Mouse (Mus musculus) cerebellum, adult 18-20 months (tissue): ENCODE data around the gene Ppif.

Source experiments
- DNase-seq, 2 experiments: peaks; one replicate each; pipeline ENCODE4 v3.0.0; 2021

Gene Ppif

GRCm38 (mm10) chr14:25693888-25694568 lies at the start of gene Ppif:
Ppif (plus strand) TSS chr14:25694154.
- peak; percentile 93 to 99 for DNase-seq

- DNase-seq = no peak
Observed at GRCm38 (mm10) chr14:25645717-25646116, 48.2 kb upstream of the Ppif start.

DNA sequence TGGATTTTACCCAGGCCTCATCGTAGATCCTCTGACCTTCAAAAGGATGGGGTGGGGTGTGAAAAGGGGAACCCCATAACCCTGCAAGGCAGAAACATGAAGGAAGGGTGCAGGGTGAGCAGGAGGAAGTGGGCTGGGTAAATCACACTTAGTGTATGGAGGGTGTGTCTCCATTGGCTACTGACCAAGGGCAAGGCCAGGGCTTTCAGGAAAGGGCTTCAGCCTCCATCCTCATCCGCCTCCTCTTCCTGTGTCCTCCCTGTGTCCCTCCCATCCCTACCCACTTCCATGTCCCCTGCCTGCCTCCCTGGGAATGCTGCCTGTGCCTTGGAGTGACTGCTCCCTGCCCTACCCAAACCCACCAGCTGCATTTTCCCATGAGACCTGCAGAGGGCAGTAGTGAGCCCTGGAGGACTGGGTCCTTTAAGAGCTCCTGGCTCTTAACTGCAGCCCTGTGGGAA lies 47.8 kb upstream of the Ppif start:
- DNase-seq = peak; percentile 75

- no peak for DNase-seq
Observed at GRCm38 (mm10) chr14:25651131-25651530, 42.8 kb upstream of the Ppif start.

DNA sequence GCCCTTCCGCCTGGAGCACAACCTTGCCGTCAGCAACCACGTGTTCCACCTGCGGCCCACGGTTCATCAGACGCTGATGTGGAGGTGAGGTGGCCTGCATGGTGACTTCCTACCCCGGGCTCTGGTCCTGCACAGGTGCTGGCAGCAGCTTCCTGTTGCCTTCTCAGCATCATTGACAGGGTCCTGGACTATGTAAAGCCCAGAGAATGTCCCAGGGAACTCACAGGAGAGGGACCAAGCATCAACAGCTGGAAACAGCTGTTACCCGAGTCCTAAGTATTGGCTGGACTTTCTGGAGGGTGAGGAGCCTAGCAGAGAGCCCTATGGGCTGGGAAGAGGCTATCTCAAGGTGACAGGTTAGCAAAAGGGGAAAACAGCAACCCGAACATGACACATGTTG lies 42.0 kb upstream of the Ppif start:
- DNase-seq = no peak

DNA sequence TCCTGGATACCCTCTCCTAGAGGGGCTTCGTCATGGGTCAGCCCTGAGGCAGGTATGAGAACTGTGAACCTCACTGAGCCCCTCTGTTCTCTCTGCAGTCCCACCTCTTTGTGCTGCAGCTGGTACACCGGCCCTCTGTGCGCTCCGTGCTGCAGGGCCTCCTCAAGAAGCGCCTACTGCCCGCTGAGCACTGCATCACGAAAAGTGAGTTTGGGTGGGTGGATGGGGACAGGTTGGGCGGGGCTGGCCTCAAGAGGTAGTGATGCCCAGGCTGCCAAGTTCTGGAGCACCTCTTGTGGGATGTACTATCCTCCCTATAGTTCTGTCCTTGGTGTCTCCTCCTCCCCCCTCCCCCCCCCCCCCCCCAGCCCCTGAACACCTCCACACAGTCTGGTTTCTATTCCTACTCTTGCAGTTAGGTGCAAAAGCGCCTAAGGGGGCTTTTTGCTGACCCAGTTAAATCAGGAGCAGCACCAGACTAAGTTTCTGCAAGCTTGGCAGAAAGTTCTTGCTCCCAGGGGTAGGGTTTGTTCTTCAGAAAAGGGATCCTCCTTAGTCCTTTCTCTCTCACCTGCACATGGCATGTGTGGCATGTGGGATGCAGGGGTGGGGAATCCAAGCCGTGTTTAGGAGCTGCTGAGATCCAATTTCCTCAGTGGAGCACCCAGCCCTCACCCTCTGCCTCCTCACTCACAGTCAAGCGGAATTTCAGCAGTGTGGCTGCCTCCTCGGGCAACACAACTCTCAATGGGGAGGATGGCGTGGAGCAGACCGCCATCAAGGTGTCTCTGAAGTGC lies 39.4 kb upstream of the Ppif start:
- DNase-seq = no peak

- DNase-seq = peak; percentile 56 to 65
Observed at GRCm38 (mm10) chr14:25660661-25661060, 33.3 kb upstream of the Ppif start.

DNA sequence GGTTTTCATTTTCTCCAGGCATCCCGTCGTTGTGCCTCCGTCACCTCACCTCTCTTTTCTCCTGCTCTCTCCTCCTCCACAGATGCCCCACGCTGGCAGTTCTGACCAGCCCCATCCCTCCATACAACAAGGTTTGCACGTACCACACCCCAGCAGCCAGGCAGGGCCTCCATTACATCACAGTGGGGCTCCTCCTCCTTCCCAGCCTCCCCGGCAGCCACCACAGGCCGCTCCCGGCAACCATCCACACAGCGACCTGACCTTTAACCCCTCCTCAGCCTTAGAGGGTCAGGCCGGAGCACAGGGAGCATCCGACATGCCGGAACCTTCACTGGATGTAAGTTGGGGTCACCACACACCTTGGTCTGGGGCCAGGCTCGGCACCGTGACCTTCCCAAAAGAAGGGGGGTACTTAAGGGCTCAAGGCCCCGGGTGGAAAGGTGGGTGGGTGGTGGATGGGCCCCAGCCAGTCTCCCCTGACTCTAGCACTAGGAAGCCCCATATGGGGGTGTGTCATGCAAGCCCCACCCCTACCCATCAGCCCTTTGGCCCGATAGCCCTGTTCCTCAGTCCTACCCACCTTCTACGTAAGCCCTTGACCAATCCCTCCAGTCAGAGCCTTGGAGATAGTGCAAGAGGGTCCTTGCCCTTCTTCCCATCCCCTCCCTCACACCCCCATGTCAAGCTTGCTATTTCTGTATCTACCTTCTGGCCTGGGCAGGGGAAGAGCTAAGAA lies 32.6 kb upstream of the Ppif start:
- DNase-seq = no peak

GRCm38 (mm10) chr14:25663649-25664309 lies 30.2 kb upstream of the Ppif start:
- DNase-seq = no peak

GRCm38 (mm10) chr14:25664310-25664695 lies 29.7 kb upstream of the Ppif start:
- peak in 1 of 2 experiments; percentile 38 for DNase-seq

DNA sequence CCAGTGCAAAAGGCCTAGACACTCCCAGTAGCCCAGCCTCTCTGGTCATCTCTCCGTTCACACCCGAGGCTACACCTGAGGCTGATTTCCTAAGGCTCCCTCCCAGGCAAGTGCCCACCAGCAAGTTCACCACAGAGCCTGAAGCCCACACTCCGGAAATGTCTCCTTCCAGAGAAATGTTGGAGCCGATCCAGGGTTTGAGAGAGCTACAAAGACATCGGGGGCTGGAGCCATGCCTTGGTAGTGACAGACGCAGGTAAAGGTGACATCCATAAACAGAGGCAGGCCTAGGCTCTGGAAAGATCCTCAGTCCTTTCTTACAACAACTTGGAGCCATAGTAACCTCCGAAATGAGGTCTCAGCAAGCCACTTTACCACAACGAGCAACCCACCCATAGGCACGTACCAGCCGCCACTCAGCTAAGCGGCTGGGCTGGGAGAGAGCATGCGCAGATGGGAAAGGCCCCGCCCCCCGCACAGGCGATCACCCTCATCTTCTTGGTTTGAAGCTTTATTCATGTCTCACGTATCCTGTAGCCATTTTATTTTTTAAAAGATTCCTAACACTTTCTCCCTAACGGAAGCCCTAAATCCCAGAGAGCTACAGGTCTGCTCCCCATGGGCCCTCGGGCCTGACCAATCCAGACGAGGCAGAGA lies 28.5 kb upstream of the Ppif start:
- no peak for DNase-seq

- DNase-seq = no peak
Observed at GRCm38 (mm10) chr14:25666668-25667376, 27.1 kb upstream of the Ppif start.

DNA sequence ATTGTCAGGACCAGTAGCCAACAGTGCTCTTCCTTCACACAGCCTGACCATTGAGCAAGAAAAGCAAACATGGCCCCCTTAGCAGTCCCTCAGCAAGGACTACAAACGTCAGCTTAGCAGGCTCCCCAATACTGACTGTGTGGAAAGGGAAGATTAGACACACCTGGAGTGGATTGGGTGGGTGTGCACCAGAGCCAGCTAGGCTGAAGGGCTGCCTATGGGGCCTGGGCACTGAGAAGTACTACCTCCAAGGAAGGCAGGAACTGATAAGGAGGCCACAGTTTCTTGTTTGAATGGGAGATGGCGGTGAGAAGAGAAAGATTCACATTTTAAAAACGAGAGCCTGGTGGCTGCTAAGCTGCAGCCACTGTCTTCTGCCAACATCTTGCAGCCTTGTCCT lies 26.4 kb upstream of the Ppif start:
- no peak for DNase-seq

DNA sequence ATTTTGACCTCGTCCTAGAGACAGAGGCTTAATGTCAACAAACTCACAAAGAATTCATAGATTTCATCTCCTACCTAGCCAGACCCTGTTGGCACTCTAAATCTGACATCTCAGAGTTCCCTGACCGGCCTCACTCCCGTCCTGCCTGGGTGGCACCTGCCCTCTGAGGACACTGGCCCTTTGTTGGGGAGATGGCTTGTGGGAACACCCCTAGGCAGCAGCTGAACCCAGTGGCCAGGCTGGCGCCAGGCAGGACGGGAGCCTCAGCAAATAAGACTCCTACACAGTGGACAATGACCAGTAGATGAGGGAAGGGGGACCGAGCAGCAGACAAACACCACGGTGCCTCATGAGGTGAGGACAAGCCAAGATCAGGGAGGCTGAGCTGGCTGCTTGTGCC lies 14.3 kb upstream of the Ppif start:
- DNase-seq = no peak

GRCm38 (mm10) chr14:25682020-25682419 lies 11.9 kb upstream of the Ppif start:
- no peak for DNase-seq

- no peak for DNase-seq
Observed at GRCm38 (mm10) chr14:25686216-25686945, 7.6 kb upstream of the Ppif start.

- DNase-seq = no peak
Observed at GRCm38 (mm10) chr14:25686983-25687901, 6.7 kb upstream of the Ppif start.

DNA sequence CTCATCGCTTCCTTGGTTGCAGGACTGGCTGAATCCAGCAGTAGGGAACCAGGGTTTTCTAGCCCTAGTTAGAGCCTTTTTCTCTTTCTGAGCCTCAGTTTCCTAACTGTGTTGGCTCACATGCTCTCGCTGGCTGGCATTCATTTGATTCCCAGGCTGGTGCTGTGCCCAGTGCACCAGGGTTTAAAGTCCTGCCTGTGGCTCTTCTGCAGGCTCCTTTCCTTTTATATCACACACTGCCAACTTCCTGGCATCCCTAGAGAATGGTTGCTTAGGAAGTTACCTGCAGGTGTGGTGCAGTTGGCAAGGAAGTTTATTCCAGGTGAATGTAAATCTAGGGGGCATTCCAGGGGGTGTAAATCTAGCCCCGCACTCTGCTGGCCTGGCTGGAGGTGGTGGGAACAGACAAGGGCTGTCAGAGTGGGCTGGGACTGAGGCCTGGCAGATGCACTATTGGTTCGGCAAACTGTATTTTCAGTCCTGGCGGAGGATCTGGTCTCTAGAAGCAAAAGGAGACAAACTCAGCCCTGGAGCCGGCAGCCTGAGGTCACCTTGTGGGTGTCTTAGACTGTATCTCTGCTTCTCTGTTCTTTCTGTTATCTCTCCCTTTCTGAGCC lies 575 bp upstream of the Ppif start:
- DNase-seq = peak; percentile 17 to 35

DNA sequence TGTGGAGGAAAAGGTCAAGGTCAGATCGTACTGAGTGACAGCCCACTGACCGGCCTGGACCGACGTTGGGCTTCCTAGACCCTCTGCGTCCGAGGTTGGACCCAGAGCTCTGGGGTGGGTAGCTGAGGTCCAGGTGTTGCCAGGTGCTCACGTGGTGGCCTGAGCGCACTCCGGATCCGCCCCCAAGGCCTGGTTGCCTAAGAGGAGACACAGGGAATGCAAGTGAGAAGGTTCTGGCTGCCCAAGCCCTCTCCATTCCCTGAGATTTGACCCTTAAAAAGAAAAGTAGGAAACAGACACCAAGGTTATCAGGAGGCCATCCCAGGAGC lies 579 bp downstream of the Ppif start:
- peak; percentile 34 to 39 for DNase-seq

DNA sequence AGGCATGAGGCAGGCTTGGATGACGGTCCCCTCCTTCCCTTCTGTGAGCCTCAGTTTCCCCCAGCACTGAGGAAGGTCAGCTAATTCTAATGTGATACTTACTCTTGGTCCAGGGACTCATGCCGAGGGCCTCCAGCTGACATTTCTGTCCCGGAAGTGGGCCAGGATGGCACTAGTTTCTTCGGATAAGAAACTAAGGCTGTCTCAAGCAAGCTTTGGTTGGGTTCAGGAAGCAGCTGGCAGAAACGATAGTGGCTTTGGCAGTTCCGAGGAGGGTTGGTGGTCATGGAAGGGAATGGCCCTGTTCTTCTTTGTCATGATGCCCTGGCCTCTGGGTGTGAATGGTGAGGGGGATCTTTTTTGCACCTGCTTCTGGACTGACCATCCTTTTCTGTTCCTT lies 1.1 kb downstream of the Ppif start:
- no peak for DNase-seq
